Mouse (Mus musculus) neural tube, embryonic 14.5 days (tissue): ENCODE measurements at regions not wholly inside any gene's neighbourhood (a gene's known extent, or its start where the extent isn't known, plus 50 kb on each side); places are given as distances from the start of the nearest gene placed in this dataset.

Experiments used
- ATAC-seq: fragments of 200-750 bp; cut with Nextera tagmentation; 2 replicates; pipeline ENCODE4 v1.8.0; 2017; ENCODE audit warnings: low read depth, mild to moderate bottlenecking, moderate TSS enrichment, moderate library complexity
- H3K27ac ChIP-seq: fragments of 300-500 bp; sonication (generic); 2 replicates; pipeline ENCODE4 v1.5.1; 2014; ENCODE audit warnings: low read depth, mild to moderate bottlenecking, control low read depth, low read length, moderate library complexity, mixed read lengths
- H3K27me3 ChIP-seq: fragments of 300-500 bp; sonication (generic); 2 replicates; pipeline ENCODE4 v1.6.1; 2014; ENCODE audit warnings: low read length; ENCODE audit not compliant: control insufficient read depth, insufficient read depth
- H3K36me3 ChIP-seq: fragments of 300-500 bp; sonication (generic); 2 replicates; pipeline ENCODE4 v1.6.1; 2014; ENCODE audit warnings: low read length, mixed read lengths; ENCODE audit not compliant: control insufficient read depth, insufficient read depth
- H3K4me1 ChIP-seq: fragments of 300-500 bp; sonication (generic); 2 replicates; pipeline ENCODE4 v1.6.1; 2014; ENCODE audit warnings: low read length; ENCODE audit not compliant: control insufficient read depth, insufficient read depth
- H3K4me2 ChIP-seq: fragments of 300-500 bp; sonication (generic); 2 replicates; pipeline ENCODE4 v1.6.1; 2014; ENCODE audit warnings: mild to moderate bottlenecking, low read depth, low read length, control low read depth
- H3K4me3 ChIP-seq: fragments of 300-500 bp; sonication (generic); 2 replicates; pipeline ENCODE4 v1.5.1; 2014; ENCODE audit warnings: low read depth, low read length, control low read depth, mixed read lengths
- H3K9ac ChIP-seq: fragments of 300-500 bp; sonication (generic); replicated peaks from 2 replicates; pipeline ENCODE4 v1.6.1; 2014; ENCODE audit warnings: low read depth, mild to moderate bottlenecking, control low read depth, low read length, mixed read lengths
- H3K9me3 ChIP-seq: fragments of 300-500 bp; sonication (generic); 2 replicates; pipeline ENCODE4 v1.6.1; 2016; ENCODE audit warnings: low read length; ENCODE audit not compliant: control insufficient read depth
- WGBS: fragments of 180-500 bp; shearing (Covaris S2); extraction: QIAGEN DNeasy Blood & Tissue Kit; methylation state at CpG from one replicate; pipeline ENCODE4 v1.1.7; 2014; 5-methylcytosine and 5-hydroxymethylcytosine counted together

DNA sequence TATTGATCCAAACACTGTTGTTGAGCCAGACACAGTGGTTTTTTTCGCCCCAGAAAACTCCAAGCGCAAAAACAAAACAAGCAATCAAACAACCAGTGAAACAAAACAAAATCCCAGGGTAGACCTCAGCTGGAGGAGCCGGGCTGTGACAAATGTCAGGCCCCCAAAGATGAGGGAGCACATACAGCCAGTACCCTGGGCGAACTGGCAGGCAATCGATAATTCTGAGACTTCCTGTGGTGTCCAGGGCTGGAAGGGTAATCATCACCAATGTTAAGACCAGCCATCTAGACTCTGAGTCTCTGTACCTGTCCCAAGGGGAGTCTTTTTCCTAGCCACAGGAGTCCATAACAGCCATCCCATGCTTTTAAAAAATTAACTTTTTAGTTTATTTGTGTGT is 80.6 kb downstream of the Mtx3 start:
- Histone ChIP-seq H3K36me3 (no peaks in the 10 kb centered on the region), H3K9me3 (no peaks in the 10 kb centered on the region), H3K9ac (no peak overlapping the region), H3K27ac (no peak overlapping the region), H3K4me3 (no peak overlapping the region), H3K4me1 (no peaks in the 10 kb centered on the region), H3K27me3 (no peaks in the 10 kb centered on the region), H3K4me2 (no peak overlapping the region)
- WGBS: 82% methylated on average over 5 of the region's 5 CpGs
- ATAC-seq: no peak

GRCm38 (mm10) chr13:92928551-92928950 is 84.0 kb downstream of the Mtx3 start:
- Histone ChIP-seq H3K9ac (no peak overlapping the region), H3K36me3 (no peaks in the 10 kb centered on the region), H3K27me3 (no peaks in the 10 kb centered on the region), H3K27ac (no peak overlapping the region), H3K9me3 (no peaks in the 10 kb centered on the region), H3K4me1 (no peaks in the 10 kb centered on the region), H3K4me3 (no peak overlapping the region), H3K4me2 (no peak overlapping the region)
- ATAC-seq: no peak
- WGBS: 78% methylated on average over 1 of the region's 1 CpGs

GRCm38 (mm10) chr13:92931696-92932095 is 87.1 kb downstream of the Mtx3 start:
- H3K27me3 ChIP-seq: no peaks in the 10 kb centered on the region
- WGBS: 75% methylated on average over 2 of the region's 2 CpGs
- no peak overlapping the region for H3K4me3 ChIP-seq
- no peaks in the 10 kb centered on the region for H3K9me3 ChIP-seq
- no peak for ATAC-seq
- H3K4me2 ChIP-seq: no peak overlapping the region
- no peaks in the 10 kb centered on the region for H3K4me1 ChIP-seq
- no peaks in the 10 kb centered on the region for H3K36me3 ChIP-seq
- H3K9ac ChIP-seq: no peak overlapping the region
- no peak overlapping the region for H3K27ac ChIP-seq

- Histone ChIP-seq H3K4me1 (no peaks in the 10 kb centered on the region), H3K27me3 (no peaks in the 10 kb centered on the region), H3K4me3 (no peak overlapping the region), H3K4me2 (no peak overlapping the region), H3K36me3 (no peaks in the 10 kb centered on the region), H3K9me3 (no peaks in the 10 kb centered on the region), H3K27ac (no peak overlapping the region), H3K9ac (no peak overlapping the region)
- ATAC-seq: no peak
- 92% methylated on average over 7 of the region's 7 CpGs for WGBS
Observed at GRCm38 (mm10) chr13:92939032-92939431, 94.5 kb downstream of the Mtx3 start.

GRCm38 (mm10) chr13:92940610-92941009 is 96.0 kb downstream of the Mtx3 start:
- H3K9ac ChIP-seq: no peak overlapping the region
- no peaks in the 10 kb centered on the region for H3K9me3 ChIP-seq
- H3K4me2 ChIP-seq: no peak overlapping the region
- H3K4me1 ChIP-seq: no peaks in the 10 kb centered on the region
- H3K27ac ChIP-seq: no peak overlapping the region
- no peak overlapping the region for H3K4me3 ChIP-seq
- WGBS: 90% methylated on average over 6 of the region's 6 CpGs
- no peaks in the 10 kb centered on the region for H3K36me3 ChIP-seq
- no peak for ATAC-seq
- H3K27me3 ChIP-seq: no peaks in the 10 kb centered on the region

GRCm38 (mm10) chr13:92948560-92948959 is 104.0 kb downstream of the Mtx3 start:
- H3K27me3 ChIP-seq: no peaks in the 10 kb centered on the region
- no peak overlapping the region for H3K4me2 ChIP-seq
- H3K36me3 ChIP-seq: no peaks in the 10 kb centered on the region
- no peak overlapping the region for H3K27ac ChIP-seq
- H3K9me3 ChIP-seq: no peaks in the 10 kb centered on the region
- no peaks in the 10 kb centered on the region for H3K4me1 ChIP-seq
- ATAC-seq: no peak
- H3K4me3 ChIP-seq: no peak overlapping the region
- H3K9ac ChIP-seq: no peak overlapping the region
- WGBS: 81% methylated on average over 2 of the region's 2 CpGs

GRCm38 (mm10) chr13:92960031-92960430 is 115.5 kb downstream of the Mtx3 start:
- no peak overlapping the region for H3K27ac ChIP-seq
- no peaks in the 10 kb centered on the region for H3K4me1 ChIP-seq
- no peak overlapping the region for H3K4me2 ChIP-seq
- no peak overlapping the region for H3K4me3 ChIP-seq
- no peaks in the 10 kb centered on the region for H3K36me3 ChIP-seq
- H3K9me3 ChIP-seq: no peaks in the 10 kb centered on the region
- 65% methylated on average over 4 of the region's 4 CpGs for WGBS
- no peaks in the 10 kb centered on the region for H3K27me3 ChIP-seq
- H3K9ac ChIP-seq: no peak overlapping the region
- ATAC-seq: peak; percentile 46; the same call in 1 of the 2 replicates

- H3K4me3 ChIP-seq: no peak overlapping the region
- H3K27ac ChIP-seq: no peak overlapping the region
- H3K27me3 ChIP-seq: no peaks in the 10 kb centered on the region
- H3K4me1 ChIP-seq: no peaks in the 10 kb centered on the region
- H3K9ac ChIP-seq: no peak overlapping the region
- 91% methylated on average over 5 of the region's 5 CpGs for WGBS
- H3K36me3 ChIP-seq: no peaks in the 10 kb centered on the region
- ATAC-seq: no peak
- no peak overlapping the region for H3K4me2 ChIP-seq
- H3K9me3 ChIP-seq: no peaks in the 10 kb centered on the region
Observed at GRCm38 (mm10) chr13:92962625-92963024, 118.1 kb downstream of the Mtx3 start.

GRCm38 (mm10) chr13:92963351-92963895 is 118.9 kb downstream of the Mtx3 start:
- 87% methylated on average over 2 of the region's 2 CpGs for WGBS
- Histone ChIP-seq H3K27me3 (no peaks in the 10 kb centered on the region), H3K4me1 (no peaks in the 10 kb centered on the region), H3K9me3 (no peaks in the 10 kb centered on the region), H3K9ac (no peak overlapping the region), H3K4me2 (no peak overlapping the region), H3K27ac (no peak overlapping the region), H3K4me3 (no peak overlapping the region), H3K36me3 (no peaks in the 10 kb centered on the region)
- no peak for ATAC-seq
